Mouse (Mus musculus) macrophage (primary cell): ENCODE data around the gene Map3k7cl. TPM values are rescaled to one million over a fixed set of nuclear protein-coding genes. Genes with fewer than 3 reads are reported as not detected.
A peak's percentile ranks its signal among the peaks of the same experiment; 100 is the strongest.

ENCODE experiments used
- H3K27ac ChIP-seq: fragments of 350-480 bp; formaldehyde crosslinking; 2 replicates; pipeline ENCODE4 v1.9.0; 2021
- H3K36me3 ChIP-seq: fragments of 350-480 bp; formaldehyde crosslinking; 2 replicates; pipeline ENCODE4 v1.9.0; 2021; ENCODE audit errors: inconsistent target
- H3K4me3 ChIP-seq: fragments of 350-480 bp; formaldehyde crosslinking; 2 replicates; pipeline ENCODE4 v1.9.0; 2021; ENCODE audit errors: inconsistent target
- H3K79me2 ChIP-seq: fragments of 350-480 bp; formaldehyde crosslinking; 2 replicates; pipeline ENCODE4 v1.9.0; 2021; ENCODE audit errors: inconsistent target
- WGBS: methylation state at CpG from one replicate; pipeline ENCODE4 v1.1.7; 2026; ENCODE audit warnings: inconsistent platforms; ENCODE audit not compliant: missing documents; 5-methylcytosine and 5-hydroxymethylcytosine counted together
- polyA plus RNA-seq: library from polyadenylated mRNA; stranded (reverse); fragments of 250-400 nt; gene quantifications from 3 replicates; pipeline ENCODE4 v1.2.4, GENCODE M21; 2018; ENCODE audit warnings: inconsistent platforms

Gene Map3k7cl
- polyA plus RNA-seq, 1 experiment from 2014 or later = not detected

GRCm38 (mm10) chr16:87573409-87573808, 20.3 kb downstream of the Map3k7cl start:
- no peaks in the 10 kb centered on the region for H3K36me3 ChIP-seq
- no peak overlapping the region for H3K27ac ChIP-seq
- WGBS = 88% methylated on average over 5 of the region's 5 CpGs
- H3K4me3 ChIP-seq = no peak overlapping the region
- H3K79me2 ChIP-seq = no peaks in the 10 kb centered on the region

- 90% methylated on average over 5 of the region's 5 CpGs for WGBS
- Histone ChIP-seq H3K27ac (no peak overlapping the region), H3K79me2 (no peaks in the 10 kb centered on the region), H3K36me3 (no peaks in the 10 kb centered on the region), H3K4me3 (no peak overlapping the region)
Observed at GRCm38 (mm10) chr16:87574160-87574559, 21.0 kb downstream of the Map3k7cl start.

- Histone ChIP-seq H3K27ac (no peak overlapping the region), H3K79me2 (no peaks in the 10 kb centered on the region), H3K36me3 (no peaks in the 10 kb centered on the region), H3K4me3 (no peak overlapping the region)
- 15% methylated on average over 10 of the region's 10 CpGs for WGBS
Observed at GRCm38 (mm10) chr16:87575600-87575999, 22.5 kb downstream of the Map3k7cl start.

GRCm38 (mm10) chr16:87578881-87579280, 25.8 kb downstream of the Map3k7cl start:
- Histone ChIP-seq H3K36me3 (no peaks in the 10 kb centered on the region), H3K27ac (no peak overlapping the region), H3K4me3 (no peak overlapping the region), H3K79me2 (no peaks in the 10 kb centered on the region)
- WGBS = 88% methylated on average over 7 of the region's 7 CpGs

- no peaks in the 10 kb centered on the region for H3K36me3 ChIP-seq
- H3K4me3 ChIP-seq = no peak overlapping the region
- H3K27ac ChIP-seq = no peak overlapping the region
- no peaks in the 10 kb centered on the region for H3K79me2 ChIP-seq
- WGBS = 85% methylated on average over 11 of the region's 14 CpGs
Observed at GRCm38 (mm10) chr16:87579462-87579861, 26.3 kb downstream of the Map3k7cl start.

- Histone ChIP-seq H3K79me2 (no peaks in the 10 kb centered on the region), H3K36me3 (no peaks in the 10 kb centered on the region), H3K4me3 (no peak overlapping the region), H3K27ac (no peak overlapping the region)
- WGBS = 88% methylated on average over 6 of the region's 6 CpGs
Observed at GRCm38 (mm10) chr16:87582776-87583175, 29.6 kb downstream of the Map3k7cl start.

GRCm38 (mm10) chr16:87584618-87585017, 31.5 kb downstream of the Map3k7cl start:
- 71% methylated on average over 7 of the region's 7 CpGs for WGBS

GRCm38 (mm10) chr16:87585548-87586262, 32.6 kb downstream of the Map3k7cl start:
- WGBS = 6% methylated on average over 8 of the region's 8 CpGs
- Histone ChIP-seq H3K4me3 (no peak overlapping the region), H3K36me3 (no peaks in the 10 kb centered on the region), H3K79me2 (no peaks in the 10 kb centered on the region), H3K27ac (peak overlapping the region; percentile 69)

More at GRCm38 (mm10) chr16:87584618-87585017, 31.5 kb downstream of the Map3k7cl start:
- Histone ChIP-seq H3K27ac (no peak overlapping the region), H3K79me2 (no peaks in the 10 kb centered on the region), H3K4me3 (no peak overlapping the region), H3K36me3 (no peaks in the 10 kb centered on the region)

GRCm38 (mm10) chr16:87587843-87588242, 34.7 kb downstream of the Map3k7cl start:
- Histone ChIP-seq H3K79me2 (no peaks in the 10 kb centered on the region), H3K36me3 (no peaks in the 10 kb centered on the region), H3K27ac (no peak overlapping the region), H3K4me3 (no peak overlapping the region)
- WGBS = 96% methylated on average over 8 of the region's 8 CpGs

- WGBS = 76% methylated on average over 10 of the region's 10 CpGs
- no peak overlapping the region for H3K4me3 ChIP-seq
Observed at GRCm38 (mm10) chr16:87594145-87594544, 41.0 kb downstream of the Map3k7cl start.

GRCm38 (mm10) chr16:87595149-87595548, 42.0 kb downstream of the Map3k7cl start:
- Histone ChIP-seq H3K4me3 (no peak overlapping the region), H3K27ac (no peak overlapping the region), H3K36me3 (no peaks in the 10 kb centered on the region), H3K79me2 (no peaks in the 10 kb centered on the region)
- 92% methylated on average over 7 of the region's 12 CpGs for WGBS

More at GRCm38 (mm10) chr16:87594145-87594544, 41.0 kb downstream of the Map3k7cl start:
- Histone ChIP-seq H3K27ac (no peak overlapping the region), H3K79me2 (no peaks in the 10 kb centered on the region), H3K36me3 (no peaks in the 10 kb centered on the region)

- H3K36me3 ChIP-seq = no peaks in the 10 kb centered on the region
- no peak overlapping the region for H3K4me3 ChIP-seq
- 80% methylated on average over 15 of the region's 17 CpGs for WGBS
- H3K27ac ChIP-seq = no peak overlapping the region
- no peaks in the 10 kb centered on the region for H3K79me2 ChIP-seq
Observed at GRCm38 (mm10) chr16:87602717-87603526, 49.8 kb downstream of the Map3k7cl start.

- Histone ChIP-seq H3K36me3 (no peaks in the 10 kb centered on the region), H3K4me3 (no peak overlapping the region), H3K27ac (no peak overlapping the region), H3K79me2 (no peaks in the 10 kb centered on the region)
- 73% methylated on average over 9 of the region's 9 CpGs for WGBS
Observed at GRCm38 (mm10) chr16:87604002-87604401, 50.9 kb downstream of the Map3k7cl start.

GRCm38 (mm10) chr16:87604883-87605282, 51.8 kb downstream of the Map3k7cl start:
- no peaks in the 10 kb centered on the region for H3K36me3 ChIP-seq
- 56% methylated on average over 2 of the region's 2 CpGs for WGBS
- H3K4me3 ChIP-seq = no peak overlapping the region
- no peak overlapping the region for H3K27ac ChIP-seq
- H3K79me2 ChIP-seq = no peaks in the 10 kb centered on the region

GRCm38 (mm10) chr16:87607383-87607782, 54.3 kb downstream of the Map3k7cl start:
- Histone ChIP-seq H3K27ac (no peak overlapping the region), H3K36me3 (no peaks in the 10 kb centered on the region), H3K79me2 (no peaks in the 10 kb centered on the region), H3K4me3 (no peak overlapping the region)
- 100% methylated on average over 1 of the region's 1 CpGs for WGBS
